Mouse (Mus musculus) olfactory bulb, adult 2 months (tissue): ENCODE measurements around the gene Crybg2. TPM values are rescaled to one million over a fixed set of nuclear protein-coding genes. Genes with fewer than 3 reads are reported as not detected.
A peak's percentile ranks its signal among the peaks of the same experiment; 100 is the strongest.

Experiments used
- H3K27ac ChIP-seq: fragments of 200-500 bp; 2 replicates; pipeline ENCODE4 v1.5.1; 2012; ENCODE audit warnings: low read depth, low read length; ENCODE audit not compliant: insufficient read depth
- H3K4me1 ChIP-seq: fragments of 200-500 bp; 2 replicates; pipeline ENCODE4 v1.6.1; 2012; ENCODE audit warnings: low read length; ENCODE audit not compliant: control insufficient read depth, insufficient read depth
- H3K4me3 ChIP-seq: fragments of 200-500 bp; 2 replicates; pipeline ENCODE4 v1.5.1; 2012; ENCODE audit warnings: mild to moderate bottlenecking, low read depth, low read length, moderate library complexity; ENCODE audit not compliant: insufficient read depth
- CTCF ChIP-seq: fragments of 200-500 bp; IDR thresholded peaks from 2 replicates; pipeline ENCODE4 v1.5.1; 2012; ENCODE audit warnings: low read depth, mild to moderate bottlenecking, low read length, moderate library complexity; ENCODE audit not compliant: insufficient read depth
- POLR2A ChIP-seq: fragments of 200-500 bp; IDR thresholded peaks from 2 replicates; pipeline ENCODE4 v1.6.1; 2012; ENCODE audit warnings: mild to moderate bottlenecking, low read depth, low read length, moderate library complexity; ENCODE audit not compliant: insufficient read depth
- WGBS: fragments of 180-500 bp; shearing (Covaris S2); methylation state at CpG from one replicate; pipeline ENCODE4 v1.1.7; 2018; 5-methylcytosine and 5-hydroxymethylcytosine counted together
- polyA plus RNA-seq: library from polyadenylated mRNA; stranded (reverse); fragments of >200 nt; gene quantifications from 2 replicates; pipeline ENCODE4 v1.2.4, GENCODE M21; 2012; ENCODE audit warnings: low replicate concordance; ENCODE audit not compliant: missing spikeins, insufficient read depth, insufficient read length

Crybg2 gene
- polyA plus RNA-seq, 1 experiment, result not detected

- no peak for TF ChIP-seq CTCF
- TF ChIP-seq POLR2A, result no peak
- no peak overlapping the region for H3K27ac ChIP-seq
- WGBS, result 3% methylated on average over 9 of the region's 10 CpGs
- H3K4me1 ChIP-seq, result peaks cover 17% of the 10 kb centered on the region
- H3K4me3 ChIP-seq, result no peak overlapping the region
Observed at GRCm38 (mm10) chr4:134019210-134019609, 41.4 kb upstream of the Crybg2 start.

DNA sequence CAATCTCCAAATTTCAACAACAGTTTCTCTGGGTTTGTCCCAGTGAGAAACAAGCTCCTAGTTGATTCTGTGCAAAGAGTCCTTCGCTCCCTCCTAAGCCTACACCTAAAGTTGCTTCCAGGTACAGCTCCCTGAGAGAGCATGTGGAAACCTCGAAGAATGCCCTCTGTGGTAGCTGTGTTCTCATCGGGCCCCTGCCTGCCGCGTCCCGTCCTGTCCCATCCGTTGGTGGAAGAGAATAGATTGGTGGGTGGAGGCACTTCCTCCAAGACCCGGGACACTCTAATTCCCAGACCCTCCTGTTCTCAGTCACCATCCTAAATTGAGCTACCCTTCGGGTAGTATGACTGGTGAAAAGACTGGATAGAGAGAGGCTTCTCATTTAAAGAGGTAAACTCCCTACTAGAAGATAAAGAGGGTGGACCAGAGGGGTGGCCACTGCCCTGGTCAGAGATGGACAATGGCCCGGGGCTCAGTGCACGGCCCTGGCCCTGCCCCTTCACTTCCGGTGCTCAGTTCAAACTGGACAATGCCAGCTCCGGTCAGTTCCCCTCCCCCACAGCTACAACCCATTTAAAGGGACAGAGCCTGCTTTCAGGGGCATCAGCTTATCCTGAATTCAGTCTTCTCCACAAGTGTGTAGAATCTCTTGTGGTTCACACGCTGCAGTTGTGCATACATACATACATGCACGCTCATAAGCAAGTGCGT lies 40.8 kb upstream of the Crybg2 start:
- WGBS, result 12% methylated on average over 16 of the region's 16 CpGs
- Histone ChIP-seq H3K27ac (no peak overlapping the region), H3K4me3 (no peak overlapping the region)

GRCm38 (mm10) chr4:134020621-134021020 lies 40.0 kb upstream of the Crybg2 start:
- no peak overlapping the region for H3K4me3 ChIP-seq
- peaks cover 17% of the 10 kb centered on the region for H3K4me1 ChIP-seq
- TF ChIP-seq POLR2A (no peak), CTCF (no peak)
- H3K27ac ChIP-seq, result no peak overlapping the region
- 38% methylated on average over 11 of the region's 11 CpGs for WGBS

More for the DNA sequence above, 40.8 kb upstream of the Crybg2 start:
- no peak for TF ChIP-seq POLR2A
- no peak for TF ChIP-seq CTCF
- peaks cover 17% of the 10 kb centered on the region for H3K4me1 ChIP-seq

DNA sequence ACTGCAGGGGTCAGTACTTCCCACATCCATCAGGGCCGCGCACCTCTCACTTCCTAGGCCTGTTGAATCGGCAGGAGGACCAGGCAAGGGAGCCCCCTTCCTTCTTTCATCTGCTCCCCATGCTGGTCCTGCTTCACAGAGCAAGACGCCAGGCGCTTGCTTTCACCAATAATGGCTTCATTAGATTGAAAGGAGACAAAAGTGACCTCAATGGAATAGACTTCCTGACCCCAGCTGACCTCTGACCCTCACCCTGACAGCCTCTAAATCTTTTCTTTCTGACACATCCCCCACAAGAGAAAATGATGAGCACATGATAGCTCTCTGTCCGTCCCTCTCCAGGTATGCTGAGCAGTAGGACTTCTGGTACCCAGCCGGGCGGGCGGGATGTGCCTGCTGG lies 34.8 kb upstream of the Crybg2 start:
- TF ChIP-seq POLR2A, result no peak
- no peak for TF ChIP-seq CTCF
- 53% methylated on average over 9 of the region's 9 CpGs for WGBS

DNA sequence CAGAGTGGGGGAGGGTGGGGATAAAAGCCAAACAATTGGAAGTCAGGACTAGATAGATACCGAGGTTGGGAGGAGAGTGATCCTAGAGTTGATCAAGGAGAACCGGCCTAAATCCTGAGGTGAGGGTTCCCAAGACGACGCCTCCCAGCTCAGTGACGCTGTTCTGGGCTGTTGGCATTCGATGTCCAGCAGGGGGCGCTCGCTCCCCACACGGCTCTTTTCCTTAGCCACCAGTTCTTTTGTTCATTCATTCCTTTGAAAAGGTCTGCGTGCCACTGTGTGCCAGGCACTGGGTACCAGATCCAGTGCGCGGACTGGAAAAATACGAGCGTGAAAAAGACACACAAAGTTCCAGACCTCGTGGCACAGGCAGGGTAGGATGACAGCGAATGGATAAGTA lies 24.7 kb upstream of the Crybg2 start:
- Histone ChIP-seq H3K4me3 (no peak overlapping the region), H3K27ac (no peak overlapping the region), H3K4me1 (no peaks in the 10 kb centered on the region)
- 3% methylated on average over 16 of the region's 16 CpGs for WGBS
- TF ChIP-seq POLR2A (no peak), CTCF (peak; percentile 93)

More for the DNA sequence above, 34.8 kb upstream of the Crybg2 start:
- Histone ChIP-seq H3K4me3 (no peak overlapping the region), H3K27ac (no peak overlapping the region), H3K4me1 (no peaks in the 10 kb centered on the region)

DNA sequence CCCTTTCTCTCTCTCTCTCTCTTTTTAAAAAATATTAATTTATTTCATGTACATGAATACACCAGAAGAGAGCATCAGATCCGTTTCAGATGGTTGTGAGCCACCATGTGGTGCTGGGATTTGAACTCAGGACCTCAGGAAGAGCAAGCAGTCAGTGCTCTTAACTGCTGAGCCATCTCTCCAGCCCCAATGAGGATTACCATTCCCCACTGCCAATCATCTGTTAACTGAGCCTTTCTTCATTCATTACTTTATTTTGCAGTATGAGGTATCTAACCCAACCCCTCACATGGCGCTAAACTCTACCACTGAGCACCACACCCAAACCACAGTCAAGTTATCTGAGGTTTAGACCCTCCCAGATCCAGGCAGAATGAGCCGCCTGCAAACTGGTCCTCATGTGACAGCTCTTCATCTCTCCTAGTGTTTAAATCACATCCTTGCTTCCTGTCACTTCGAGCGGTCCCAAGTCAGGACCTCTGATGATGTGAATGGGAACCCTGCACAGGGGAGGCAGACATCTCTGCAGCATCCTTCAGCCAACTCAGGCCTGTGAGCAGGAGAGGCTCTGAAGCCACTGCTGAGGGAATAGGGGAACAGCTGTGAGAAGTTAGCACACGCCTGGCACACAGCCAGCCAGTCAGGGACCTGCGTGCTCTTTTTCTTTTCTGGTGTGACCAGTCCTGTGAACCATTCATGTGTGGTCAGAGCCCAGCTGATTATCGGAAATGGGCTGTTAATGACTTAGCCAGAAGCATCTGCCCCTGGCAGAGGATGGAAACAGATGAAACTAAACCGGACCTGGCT lies 19.1 kb upstream of the Crybg2 start:
- no peak for TF ChIP-seq POLR2A
- TF ChIP-seq CTCF, result no peak

DNA sequence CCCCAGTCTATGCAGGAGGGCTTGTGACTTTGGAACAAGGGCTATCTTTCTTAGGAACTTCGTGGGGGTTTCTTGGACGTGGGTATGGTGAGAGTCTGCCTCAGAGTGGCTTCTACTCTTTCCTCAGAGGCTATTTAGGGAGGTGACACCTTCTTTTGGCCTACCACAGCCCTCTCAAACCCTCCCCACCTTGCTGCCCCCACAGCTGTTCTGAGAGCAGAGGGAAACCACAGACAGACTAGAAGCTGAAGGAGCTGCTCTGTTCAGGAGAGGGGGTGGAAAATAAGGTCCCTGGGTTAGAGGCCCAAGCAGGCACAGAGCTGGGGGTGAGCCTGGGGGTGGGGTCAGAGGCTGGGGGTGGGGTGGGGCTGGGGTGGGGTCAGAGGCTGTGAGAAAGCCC lies 17.6 kb upstream of the Crybg2 start:
- no peaks in the 10 kb centered on the region for H3K4me1 ChIP-seq
- 70% methylated on average over 2 of the region's 2 CpGs for WGBS
- no peak for TF ChIP-seq POLR2A
- TF ChIP-seq CTCF, result no peak
- no peak overlapping the region for H3K27ac ChIP-seq
- H3K4me3 ChIP-seq, result no peak overlapping the region

More for the DNA sequence above, 19.1 kb upstream of the Crybg2 start:
- 56% methylated on average over 9 of the region's 9 CpGs for WGBS
- Histone ChIP-seq H3K4me3 (no peak overlapping the region), H3K27ac (no peak overlapping the region), H3K4me1 (no peaks in the 10 kb centered on the region)

GRCm38 (mm10) chr4:134047648-134048047 lies 13.0 kb upstream of the Crybg2 start:
- WGBS, result 87% methylated on average over 5 of the region's 5 CpGs
- H3K4me3 ChIP-seq, result no peak overlapping the region

GRCm38 (mm10) chr4:134051912-134052311 lies 8.7 kb upstream of the Crybg2 start:
- 92% methylated on average over 5 of the region's 5 CpGs for WGBS
- no peak overlapping the region for H3K27ac ChIP-seq
- H3K4me1 ChIP-seq, result peaks cover 5% of the 10 kb centered on the region
- no peak overlapping the region for H3K4me3 ChIP-seq
- TF ChIP-seq CTCF, result no peak
- no peak for TF ChIP-seq POLR2A

More at GRCm38 (mm10) chr4:134047648-134048047, 13.0 kb upstream of the Crybg2 start:
- TF ChIP-seq CTCF (no peak), POLR2A (no peak)
- H3K4me1 ChIP-seq, result peaks cover 3% of the 10 kb centered on the region
- no peak overlapping the region for H3K27ac ChIP-seq
